ENCODE assay signal across 24 mouse cellular contexts in the genomic region with DNA sequence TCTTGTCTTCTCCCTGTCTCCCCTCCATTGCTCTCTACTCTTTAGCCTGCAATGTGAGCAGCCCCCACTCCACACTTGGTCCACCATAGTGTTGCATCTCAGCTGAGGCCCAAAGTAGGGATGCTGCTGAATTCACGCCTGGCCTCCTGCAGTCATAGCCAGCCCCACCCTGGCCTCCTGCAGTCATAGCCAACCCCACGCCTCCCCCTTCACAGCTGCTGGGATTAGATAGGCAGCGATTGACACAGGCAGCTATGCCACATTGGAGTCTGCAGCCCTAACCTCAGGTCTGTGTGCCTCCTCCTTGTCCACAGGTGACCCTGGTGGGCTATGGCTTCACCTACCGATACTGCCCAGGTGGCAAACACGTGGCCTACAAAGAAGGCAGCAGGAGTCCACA. TPM values are rescaled to one million over a fixed set of nuclear protein-coding genes. Genes with fewer than 3 reads are reported as not detected.
A peak's percentile ranks its signal among the peaks of the same experiment; 100 is the strongest.
DNase-seq lines count a peak whose midpoint lies in the region; ATAC-seq lines count a peak whose summit lies in the region.
"Had no signal": no experiment of that assay in that cellular context is flagged by ENCODE, and none has a peak within 500 bp of the region (broad histone marks: within the 10 kb centered on the region; RNA-seq: fewer than 3 reads in every experiment).

No protein-coding gene starts in this region.

- no peaks in the 10 kb centered on the region for H3K9me3 ChIP-seq in erythroblast, embryonic 14.5 days (ENCODE audit: control insufficient read depth, low read length)
- H3K9me3 ChIP-seq in liver, embryonic 15.5 days (replicated peaks), result no peaks in the 10 kb centered on the region
- H3K9me3 ChIP-seq: embryonic facial prominence, embryonic 15.5 days; forebrain, embryonic 12.5 days; heart, embryonic 15.5 days; hindbrain, embryonic 15.5 days; limb, embryonic 12.5 days had no signal

- peaks cover 100% of the 10 kb centered on the region for H3K36me3 ChIP-seq in erythroblast, embryonic 14.5 days (ENCODE audit: control insufficient read depth)
- H3K36me3 ChIP-seq in liver, embryonic 15.5 days (replicated peaks), result peaks cover 91% of the 10 kb centered on the region

- H3K4me1 ChIP-seq in erythroblast, embryonic 14.5 days (ENCODE audit: control insufficient read depth), result peaks cover 82% of the 10 kb centered on the region
- H3K4me1 ChIP-seq in liver, embryonic 15.5 days (replicated peaks), result peaks cover 67% of the 10 kb centered on the region
- H3K4me1 ChIP-seq: embryonic facial prominence, embryonic 15.5 days; forebrain, embryonic 12.5 days; heart, embryonic 15.5 days; hindbrain, embryonic 15.5 days; limb, embryonic 12.5 days had no signal

- H3K27ac ChIP-seq in liver, embryonic 15.5 days (replicated peaks), result peak overlapping the region; percentile 63
- H3K27ac ChIP-seq: embryonic facial prominence, embryonic 15.5 days; forebrain, embryonic 12.5 days; gastrocnemius, adult 2 months; heart, embryonic 15.5 days; hindbrain, embryonic 15.5 days; limb, embryonic 12.5 days; macrophage had no signal

- whole genome bisulfite sequencing in liver, embryonic 15.5 days (ENCODE audit: insufficient replicate concordance), result 46% methylated on average over 5 of the region's 5 CpGs

- peak; percentile 63 for ATAC-seq in liver, embryonic 15.5 days (ENCODE audit: insufficient read depth)
- ATAC-seq: intestine, embryonic 16.5 days had no signal

- H3K4me3 ChIP-seq in erythroblast, embryonic 14.5 days (replicated peaks), result peak overlapping the region; percentile 33
- no peak overlapping the region for H3K4me3 ChIP-seq in liver, embryonic 15.5 days (replicated peaks)
- H3K4me3 ChIP-seq: embryonic facial prominence, embryonic 15.5 days; forebrain, embryonic 12.5 days; gastrocnemius, adult 2 months; heart, embryonic 15.5 days; hindbrain, embryonic 15.5 days; limb, embryonic 12.5 days had no signal

- H3K4me2 ChIP-seq in liver, embryonic 15.5 days, result peak overlapping the region; percentile 52
- H3K4me2 ChIP-seq: embryonic facial prominence, embryonic 15.5 days; forebrain, embryonic 12.5 days; heart, embryonic 15.5 days; hindbrain, embryonic 15.5 days; limb, embryonic 12.5 days; lung, embryonic 14.5 days; midbrain, embryonic 11.5 days had no signal

- DNase-seq in spleen, postnatal 14 days (ENCODE audit: low spot score in 2 of 2), result peak; percentile 16 to 24
- DNase-seq in spleen, adult 18-20 months, result no peak
- DNase-seq in layer of hippocampus, postnatal 10 days (ENCODE audit: low spot score in 2 of 2), result no peak
- DNase-seq in ovary, postnatal 14 days (ENCODE audit: low spot score), result no peak
- no peak for DNase-seq in testis, postnatal 10 days (ENCODE audit: low spot score)
- DNase-seq: adrenal gland, adult 8-10 months; B cell, adult 2 months; cerebellum, postnatal 10 days; gastrocnemius, adult 2 months; heart, adult 11 months; heart, postnatal 4 days; lung, embryonic 14.5 days; right cerebral cortex, adult 18-20 months; thymus, postnatal 4 days had no signal

- H3K9ac ChIP-seq in liver, embryonic 15.5 days, result no peak overlapping the region
- H3K9ac ChIP-seq: embryonic facial prominence, embryonic 15.5 days; forebrain, embryonic 12.5 days; heart, embryonic 15.5 days; hindbrain, embryonic 15.5 days; limb, embryonic 12.5 days; lung, embryonic 14.5 days had no signal

- no peaks in the 10 kb centered on the region for H3K27me3 ChIP-seq in erythroblast, embryonic 14.5 days (ENCODE audit: control insufficient read depth)
- H3K27me3 ChIP-seq in liver, embryonic 15.5 days, result no peaks in the 10 kb centered on the region
- H3K27me3 ChIP-seq: embryonic facial prominence, embryonic 15.5 days; forebrain, embryonic 12.5 days; heart, embryonic 15.5 days; hindbrain, embryonic 15.5 days; limb, embryonic 12.5 days had no signal

RNA-seq across cellular contexts. Expression of gene Zfp473, which starts 17.3 kb away (rescaled TPM):
- 0.03 and 0.07 TPM in 2 replicates for polyA plus RNA-seq in erythroblast, embryonic 14.5 days (2012)
- 0.94 and 1.0 TPM in 2 replicates for polyA plus RNA-seq in liver, embryonic 15.5 days (2015; fragmentation: Nextera tagmentation; extraction: Ambion mirVana)
- under 1 TPM; 0.16 to 0.53 TPM for total RNA-seq in layer of hippocampus, postnatal 10 days (2021)

RNA-seq across cellular contexts. Expression of gene Vrk3, which starts 19.9 kb away (rescaled TPM):
- 16.3 and 18.4 TPM in 2 replicates for polyA plus RNA-seq in erythroblast, embryonic 14.5 days (2012)
- 28.1 and 30.0 TPM in 2 replicates for polyA plus RNA-seq in liver, embryonic 15.5 days (2015; fragmentation: Nextera tagmentation; extraction: Ambion mirVana)
- total RNA-seq in layer of hippocampus, postnatal 10 days (2021), result 10 to 100 TPM; 27.7 to 31.5 TPM

RNA-seq across cellular contexts. Expression of gene Nup62, which starts 47.8 kb away (rescaled TPM):
- polyA plus RNA-seq in erythroblast, embryonic 14.5 days (2012), result 6.9 and 10.5 TPM in 2 replicates
- 48.8 and 51.2 TPM in 2 replicates for polyA plus RNA-seq in liver, embryonic 15.5 days (2015; fragmentation: Nextera tagmentation; extraction: Ambion mirVana)
- total RNA-seq in layer of hippocampus, postnatal 10 days (2021), result 10 to 100 TPM; 34.2 to 35.2 TPM

RNA-seq across cellular contexts. Expression of gene Il4i1, which starts 48.1 kb away (rescaled TPM):
- polyA plus RNA-seq in erythroblast, embryonic 14.5 days (2012), result 0.12 and 0.13 TPM in 2 replicates
- polyA plus RNA-seq in liver, embryonic 15.5 days (2015; fragmentation: Nextera tagmentation; extraction: Ambion mirVana), result 0.35 and 0.46 TPM in 2 replicates
- 1 to 10 TPM; 1.1 to 2.0 TPM for total RNA-seq in layer of hippocampus, postnatal 10 days (2021)

RNA-seq across cellular contexts. Expression of gene Atf5, which starts 48.3 kb away (rescaled TPM):
- 9.7 and 12.0 TPM in 2 replicates for polyA plus RNA-seq in erythroblast, embryonic 14.5 days (2012)
- 7.5 and 9.2 TPM in 2 replicates for polyA plus RNA-seq in liver, embryonic 15.5 days (2015; fragmentation: Nextera tagmentation; extraction: Ambion mirVana)
- 10 to 100 TPM; 28.0 to 29.1 TPM for total RNA-seq in layer of hippocampus, postnatal 10 days (2021)

Comparison
In these comparisons a context has a peak if more than half of its experiments do, and no peak if none do; other contexts are left out.
1. DNase-seq: peak in spleen, postnatal 14 days (2 of 2); none in spleen, adult 18-20 months (0 of 2), layer of hippocampus, postnatal 10 days (0 of 2), ovary, postnatal 14 days (single experiment) and testis, postnatal 10 days (single experiment).